ENCODE assay signal across 27 mouse cellular contexts in genomic region chr8:8869338-8869737, GRCm38 (mm10).
A peak's percentile ranks its signal among the peaks of the same experiment; 100 is the strongest.
DNase-seq lines count a peak whose midpoint lies in the region; ATAC-seq and TF ChIP-seq lines count a peak whose summit lies in the region.
"Had no signal": no experiment of that assay in that cellular context is flagged by ENCODE, and none has a peak within 500 bp of the region (broad histone marks: within the 10 kb centered on the region; RNA-seq: fewer than 3 reads in every experiment).

No protein-coding gene starts in this region.

- no peak overlapping the region for H3K4me3 ChIP-seq in heart, embryonic 12.5 days
- H3K4me3 ChIP-seq in hindbrain, embryonic 13.5 days: no peak overlapping the region
- no peak overlapping the region for H3K4me3 ChIP-seq in hindbrain, postnatal 0 days (ENCODE audit: low read length)
- H3K4me3 ChIP-seq: embryonic facial prominence, embryonic 13.5 days; embryonic facial prominence, embryonic 15.5 days; erythroblast, embryonic 14.5 days; forebrain, embryonic 10.5 days; forebrain, embryonic 12.5 days had no signal

- H3K4me1 ChIP-seq in heart, embryonic 12.5 days (replicated peaks): peaks cover 4% of the 10 kb centered on the region; the same call in 1 of the 2 replicates
- H3K4me1 ChIP-seq in hindbrain, embryonic 13.5 days (replicated peaks): peaks cover 23% of the 10 kb centered on the region
- no peaks in the 10 kb centered on the region for H3K4me1 ChIP-seq in hindbrain, postnatal 0 days (ENCODE audit: insufficient read depth, low read length)
- H3K4me1 ChIP-seq: embryonic facial prominence, embryonic 15.5 days had no signal

- no peak for TF ChIP-seq CTCF in hindbrain, postnatal 0 days (IDR thresholded peaks at IDR 0.05; ENCODE audit: low read depth)

- ATAC-seq in heart, embryonic 12.5 days (ENCODE audit: insufficient number of reproducible peaks, low FRiP score): no peak
- ATAC-seq in hindbrain, embryonic 13.5 days (ENCODE audit: low FRiP score): 0 out of 2 replicates have a peak, but pooled peaks have one; percentile 31
- no peak for ATAC-seq in hindbrain, postnatal 0 days
- ATAC-seq: activated CD4-positive, CD25-positive, alpha-beta regulatory T cell, adult 4 months; CD4-positive, CD25-positive, alpha-beta regulatory T cell, adult 4 months; forebrain, embryonic 14.5 days; forebrain, embryonic 16.5 days; Patski had no signal

- H3K36me3 ChIP-seq in heart, embryonic 12.5 days: no peaks in the 10 kb centered on the region
- H3K36me3 ChIP-seq in hindbrain, embryonic 13.5 days: no peaks in the 10 kb centered on the region
- H3K36me3 ChIP-seq in hindbrain, postnatal 0 days (ENCODE audit: insufficient read depth, low read length): no peaks in the 10 kb centered on the region
- H3K36me3 ChIP-seq: embryonic facial prominence, embryonic 13.5 days; embryonic facial prominence, embryonic 15.5 days; forebrain, embryonic 10.5 days; forebrain, embryonic 12.5 days; G1E had no signal

- no peak overlapping the region for H3K4me2 ChIP-seq in heart, embryonic 12.5 days
- no peak overlapping the region for H3K4me2 ChIP-seq in hindbrain, embryonic 13.5 days
- no peak overlapping the region for H3K4me2 ChIP-seq in hindbrain, postnatal 0 days (ENCODE audit: low read depth, low read length)
- H3K4me2 ChIP-seq: embryonic facial prominence, embryonic 13.5 days; embryonic facial prominence, embryonic 15.5 days; forebrain, embryonic 12.5 days had no signal

- WGBS in heart, embryonic 12.5 days: 47% methylated on average over 6 of the region's 6 CpGs
- WGBS in hindbrain, embryonic 13.5 days: 48% methylated on average over 6 of the region's 6 CpGs
- 62% methylated on average over 6 of the region's 6 CpGs for WGBS in hindbrain, postnatal 0 days

- no peak overlapping the region for H3K27ac ChIP-seq in heart, embryonic 12.5 days (ENCODE audit: poor library complexity, severe bottlenecking)
- no peak overlapping the region for H3K27ac ChIP-seq in hindbrain, embryonic 13.5 days
- H3K27ac ChIP-seq in hindbrain, postnatal 0 days: no peak overlapping the region
- H3K27ac ChIP-seq: embryonic facial prominence, embryonic 13.5 days; embryonic facial prominence, embryonic 15.5 days; forebrain, embryonic 10.5 days; forebrain, embryonic 12.5 days had no signal

- no peaks in the 10 kb centered on the region for H3K27me3 ChIP-seq in heart, embryonic 12.5 days (replicated peaks)
- H3K27me3 ChIP-seq in hindbrain, embryonic 13.5 days: peaks cover 22% of the 10 kb centered on the region; the same call in 1 of the 2 replicates
- H3K27me3 ChIP-seq in hindbrain, postnatal 0 days (ENCODE audit: insufficient read depth, low read length): no peaks in the 10 kb centered on the region
- H3K27me3 ChIP-seq: CH12.LX; embryonic facial prominence, embryonic 13.5 days; embryonic facial prominence, embryonic 15.5 days; Patski had no signal

- no peaks in the 10 kb centered on the region for H3K9me3 ChIP-seq in heart, embryonic 12.5 days (replicated peaks)
- H3K9me3 ChIP-seq in hindbrain, embryonic 13.5 days: no peaks in the 10 kb centered on the region
- H3K9me3 ChIP-seq in hindbrain, postnatal 0 days (ENCODE audit: low read length): no peaks in the 10 kb centered on the region
- H3K9me3 ChIP-seq: embryonic facial prominence, embryonic 13.5 days; embryonic facial prominence, embryonic 15.5 days; forebrain, embryonic 10.5 days; forebrain, embryonic 12.5 days; G1E had no signal

- peak; percentile 84 for DNase-seq in heart, adult 11 months
- DNase-seq in hindbrain, postnatal 0 days (ENCODE audit: low spot score): no peak
- DNase-seq in lung, postnatal 36 days: peak; percentile 2
- no peak for DNase-seq in lung, postnatal 10 days
- DNase-seq: adrenal gland, adult 8-10 months; adrenal gland, postnatal 14 days; adrenal gland, postnatal 36 days; B cell, adult 2 months; cerebellum, adult 11-12 months; cerebellum, adult 2 months; cerebellum, adult 9-10 months; cerebellum, postnatal 10 days; cerebellum, postnatal 25 days had no signal

- H3K9ac ChIP-seq in heart, embryonic 12.5 days: no peak overlapping the region
- no peak overlapping the region for H3K9ac ChIP-seq in hindbrain, embryonic 13.5 days
- no peak overlapping the region for H3K9ac ChIP-seq in hindbrain, postnatal 0 days (replicated peaks; ENCODE audit: low read length)
- H3K9ac ChIP-seq: embryonic facial prominence, embryonic 13.5 days; embryonic facial prominence, embryonic 15.5 days; forebrain, embryonic 12.5 days had no signal

Comparison
In these comparisons a context has a peak if more than half of its experiments do, and no peak if none do; other contexts are left out.
1. DNase-seq: peak in heart, adult 11 months (single experiment) and lung, postnatal 36 days (single experiment); none in hindbrain, postnatal 0 days (single experiment) and lung, postnatal 10 days (single experiment).